Mouse (Mus musculus): ENCODE results near the gene Zdhhc20.

DNA sequence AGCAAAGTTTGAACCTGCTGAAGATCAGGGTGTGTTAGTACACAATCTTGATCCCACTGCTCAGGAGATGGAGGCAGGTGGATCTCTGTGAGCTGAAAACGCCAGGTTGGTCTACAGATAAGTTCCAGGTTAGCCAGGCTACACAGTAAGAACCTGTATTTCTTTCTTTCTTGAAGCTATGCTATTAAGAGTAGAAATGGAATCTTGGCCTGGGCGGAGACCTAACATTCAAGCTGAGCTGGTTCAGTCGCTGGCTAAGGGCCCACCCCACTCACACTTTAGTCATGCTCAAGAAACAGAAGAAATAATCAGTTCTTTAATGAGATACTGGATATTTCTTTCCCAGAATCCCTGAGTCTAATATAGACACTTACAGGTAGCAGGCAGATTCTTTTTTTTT, 6.7 kb downstream of the Zdhhc20 start:
- TF ChIP-seq CTCF (IDR thresholded peaks at IDR 0.05; ENCODE audit: low read depth, low read length) (no peak), TAL1 (conservative IDR thresholded peaks at IDR 0.05; ENCODE audit: low read depth, low read length) (no peak), GATA1 (IDR thresholded peaks at IDR 0.05; ENCODE audit: borderline replicate concordance, low read length) (no peak), GATA2 (IDR thresholded peaks at IDR 0.05; ENCODE audit: borderline replicate concordance, low read depth, low read length) (no peak), POLR2AphosphoS5 (IDR thresholded peaks at IDR 0.05; ENCODE audit: insufficient replicate concordance, low read depth, low read length) (no peak)
